Mouse (Mus musculus): ENCODE results near the gene Ccni. TPM values are rescaled to one million over a fixed set of nuclear protein-coding genes. Genes with fewer than 3 reads are reported as not detected.

Gene Ccni
- polyA plus RNA-seq, 1 experiment, result 214 TPM

DNA sequence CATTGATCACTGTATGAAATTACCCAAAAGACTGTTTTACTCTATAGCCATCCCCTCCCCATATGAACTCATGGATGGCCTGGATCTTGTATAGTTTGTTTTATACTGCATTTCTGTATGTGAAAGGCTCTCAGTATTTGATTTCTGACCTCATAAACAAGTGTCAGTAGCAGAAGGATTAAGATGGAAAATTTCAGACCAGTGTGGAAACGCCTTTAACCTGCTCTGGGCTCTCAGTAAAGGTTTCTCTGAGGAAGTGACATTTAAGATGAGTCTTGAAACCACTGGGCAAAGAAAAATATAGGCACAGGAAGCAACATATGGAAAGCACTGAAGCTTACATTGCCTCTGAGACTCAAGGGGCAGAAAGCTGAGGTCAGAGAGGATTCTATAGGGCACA lies 1.3 kb upstream of the Ccni start:
- Histone ChIP-seq H3K27ac (ENCODE audit: insufficient read depth, low read length) (no peak overlapping the region), H3K4me3 (ENCODE audit: low read depth, low read length) (no peak overlapping the region), H3K36me3 (ENCODE audit: control insufficient read depth, insufficient read depth, low read length, poor library complexity, severe bottlenecking) (no peaks in the 10 kb centered on the region), H3K27me3 (ENCODE audit: control insufficient read depth, insufficient read depth, low read length, poor library complexity, severe bottlenecking) (no peaks in the 10 kb centered on the region), H3K9me3 (replicated peaks; ENCODE audit: control insufficient read depth, insufficient read depth, low read length, poor library complexity, severe bottlenecking) (no peaks in the 10 kb centered on the region), H3K4me1 (ENCODE audit: control insufficient read depth, insufficient read depth, low read length) (no peaks in the 10 kb centered on the region), H3K9ac (ENCODE audit: low read depth, poor library complexity, severe bottlenecking) (no peak overlapping the region)
- TF ChIP-seq CTCF (IDR thresholded peaks at IDR 0.05; ENCODE audit: low read depth, low read length) (no peak), POLR2A (IDR thresholded peaks at IDR 0.05; ENCODE audit: insufficient read depth, low read length) (no peak), EP300 (IDR thresholded peaks at IDR 0.05; ENCODE audit: insufficient read depth, low read depth, low read length) (no peak)

DNA sequence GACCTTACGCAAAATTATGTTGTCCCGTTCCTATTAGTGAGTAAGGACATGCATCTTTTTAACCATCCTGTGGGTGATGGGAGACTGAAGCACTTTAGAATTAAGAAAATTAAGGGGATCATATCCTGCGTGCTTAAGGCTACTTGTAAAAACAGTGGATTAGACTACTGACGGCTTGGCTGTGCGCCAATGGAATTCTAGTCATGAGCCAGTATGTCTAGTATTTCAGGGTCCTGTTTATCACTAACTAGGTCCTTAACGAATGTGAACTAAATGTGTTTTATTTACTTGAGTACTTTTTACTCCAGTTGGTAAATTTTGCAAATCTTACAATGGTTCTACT lies 682 bp upstream of the Ccni start:
- H3K27ac ChIP-seq (ENCODE audit: insufficient read depth, low read length), result 0 out of 2 replicates have a peak overlapping the region, but pooled peaks have one; percentile 49

DNA sequence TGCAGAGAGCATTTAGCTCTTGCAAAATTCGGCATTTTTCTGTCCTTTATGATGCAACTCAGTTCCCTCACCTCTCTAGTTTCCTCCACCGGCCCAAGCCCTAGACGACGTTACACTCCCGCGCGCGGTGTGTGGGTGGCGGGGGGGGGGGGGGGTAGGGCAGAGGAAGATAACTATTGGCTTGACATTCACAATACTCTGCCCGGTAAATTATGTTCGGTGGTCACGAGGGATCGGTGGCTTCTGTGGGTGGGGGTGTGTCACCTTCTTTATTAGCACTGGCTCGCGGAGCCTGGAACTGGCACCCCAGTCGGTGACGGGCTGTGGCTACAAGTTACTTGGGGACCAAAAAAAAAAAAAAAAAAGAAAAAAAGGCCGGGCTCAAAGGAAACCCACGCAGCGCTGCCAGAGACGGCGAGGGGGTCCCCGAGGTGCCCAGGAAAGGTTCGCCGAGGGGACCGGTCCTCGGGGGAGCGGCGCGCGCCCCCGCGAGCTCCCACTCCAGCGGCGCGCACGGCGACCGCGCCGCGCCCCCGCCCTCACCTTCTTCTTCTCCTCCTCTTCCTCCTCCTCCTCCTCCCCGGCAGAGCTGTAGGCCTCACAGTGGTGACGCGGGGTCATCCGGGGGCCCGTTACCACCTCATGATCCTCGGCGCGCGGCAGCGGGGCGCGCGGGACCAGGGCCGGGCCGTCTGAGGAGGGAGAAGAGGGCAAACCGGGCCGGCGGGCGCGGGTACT lies 755 bp downstream of the Ccni start:
- H3K9ac ChIP-seq (ENCODE audit: low read depth, poor library complexity, severe bottlenecking), result peak overlapping the region; percentile 98
- no peak for TF ChIP-seq POLR2A (IDR thresholded peaks at IDR 0.05; ENCODE audit: insufficient read depth, low read length)
- TF ChIP-seq EP300 (IDR thresholded peaks at IDR 0.05; ENCODE audit: insufficient read depth, low read depth, low read length), result no peak
- no peak for TF ChIP-seq CTCF (IDR thresholded peaks at IDR 0.05; ENCODE audit: low read depth, low read length)
- H3K27ac ChIP-seq (ENCODE audit: insufficient read depth, low read length), result no peak overlapping the region

More for the DNA sequence above, 682 bp upstream of the Ccni start:
- Histone ChIP-seq H3K27me3 (ENCODE audit: control insufficient read depth, insufficient read depth, low read length, poor library complexity, severe bottlenecking) (no peaks in the 10 kb centered on the region), H3K9me3 (replicated peaks; ENCODE audit: control insufficient read depth, insufficient read depth, low read length, poor library complexity, severe bottlenecking) (no peaks in the 10 kb centered on the region), H3K36me3 (ENCODE audit: control insufficient read depth, insufficient read depth, low read length, poor library complexity, severe bottlenecking) (peaks cover 3% of the 10 kb centered on the region), H3K9ac (ENCODE audit: low read depth, poor library complexity, severe bottlenecking) (peak overlapping the region; percentile 98), H3K4me3 (ENCODE audit: low read depth, low read length) (peak overlapping the region; percentile 47; the same call in 1 of the 2 replicates), H3K4me1 (ENCODE audit: control insufficient read depth, insufficient read depth, low read length) (no peaks in the 10 kb centered on the region)
- TF ChIP-seq CTCF (IDR thresholded peaks at IDR 0.05; ENCODE audit: low read depth, low read length), result no peak
- TF ChIP-seq EP300 (IDR thresholded peaks at IDR 0.05; ENCODE audit: insufficient read depth, low read depth, low read length), result no peak
- TF ChIP-seq POLR2A (IDR thresholded peaks at IDR 0.05; ENCODE audit: insufficient read depth, low read length), result no peak

DNA sequence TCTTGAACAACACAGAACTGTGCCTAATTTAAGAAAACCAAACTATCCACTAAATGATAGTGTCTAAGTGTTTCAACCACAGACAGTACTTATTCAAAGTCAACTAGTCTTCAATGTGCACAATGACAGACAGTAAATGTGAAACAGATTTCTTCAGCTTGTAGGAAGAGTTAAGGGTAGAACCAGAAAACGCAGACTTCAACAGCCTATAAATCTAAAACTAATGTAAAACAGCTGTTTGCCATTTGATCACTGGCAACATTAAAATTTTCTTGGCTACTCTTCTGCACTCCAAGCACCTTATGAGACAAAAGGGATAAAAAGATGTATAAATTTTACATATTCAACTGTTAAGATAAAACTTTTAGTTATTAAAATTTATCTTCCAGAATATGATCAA lies 5.1 kb downstream of the Ccni start:
- peaks cover 32% of the 10 kb centered on the region for H3K36me3 ChIP-seq (ENCODE audit: control insufficient read depth, insufficient read depth, low read length, poor library complexity, severe bottlenecking)
- H3K4me1 ChIP-seq (ENCODE audit: control insufficient read depth, insufficient read depth, low read length), result no peaks in the 10 kb centered on the region
- no peak overlapping the region for H3K27ac ChIP-seq (ENCODE audit: insufficient read depth, low read length)
- H3K27me3 ChIP-seq (ENCODE audit: control insufficient read depth, insufficient read depth, low read length, poor library complexity, severe bottlenecking), result no peaks in the 10 kb centered on the region
- TF ChIP-seq POLR2A (IDR thresholded peaks at IDR 0.05; ENCODE audit: insufficient read depth, low read length) (no peak), CTCF (IDR thresholded peaks at IDR 0.05; ENCODE audit: low read depth, low read length) (no peak)
- H3K9me3 ChIP-seq (replicated peaks; ENCODE audit: control insufficient read depth, insufficient read depth, low read length, poor library complexity, severe bottlenecking), result no peaks in the 10 kb centered on the region
- H3K9ac ChIP-seq (ENCODE audit: low read depth, poor library complexity, severe bottlenecking), result no peak overlapping the region
- H3K4me3 ChIP-seq (ENCODE audit: low read depth, low read length), result no peak overlapping the region

More for the DNA sequence above, 755 bp downstream of the Ccni start:
- H3K4me3 ChIP-seq (ENCODE audit: low read depth, low read length), result peak overlapping the region; percentile 98
- H3K27me3 ChIP-seq (ENCODE audit: control insufficient read depth, insufficient read depth, low read length, poor library complexity, severe bottlenecking), result no peaks in the 10 kb centered on the region
- no peaks in the 10 kb centered on the region for H3K9me3 ChIP-seq (replicated peaks; ENCODE audit: control insufficient read depth, insufficient read depth, low read length, poor library complexity, severe bottlenecking)
- H3K36me3 ChIP-seq (ENCODE audit: control insufficient read depth, insufficient read depth, low read length, poor library complexity, severe bottlenecking), result peaks cover 14% of the 10 kb centered on the region
- H3K4me1 ChIP-seq (ENCODE audit: control insufficient read depth, insufficient read depth, low read length), result no peaks in the 10 kb centered on the region

DNA sequence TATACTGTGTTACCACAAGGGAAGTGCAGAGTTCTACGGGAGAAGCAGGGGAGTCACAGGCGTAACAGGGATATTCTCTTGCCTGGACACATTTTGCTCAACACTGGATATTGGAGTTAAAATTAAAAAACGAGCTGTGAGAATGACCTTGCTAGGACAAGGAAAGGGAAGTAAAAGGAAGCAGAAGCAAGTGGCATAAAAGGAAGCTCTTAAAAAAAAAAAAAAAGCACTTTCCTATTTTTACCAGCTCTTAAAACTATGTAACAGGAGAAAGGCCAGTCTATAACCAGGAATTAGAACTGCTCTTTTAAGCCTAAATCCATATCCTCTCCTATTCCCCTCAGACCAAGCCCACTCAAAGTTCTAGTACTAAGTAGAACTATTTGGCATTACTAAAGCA lies 8.1 kb downstream of the Ccni start:
- Histone ChIP-seq H3K36me3 (ENCODE audit: control insufficient read depth, insufficient read depth, low read length, poor library complexity, severe bottlenecking) (peaks cover 34% of the 10 kb centered on the region), H3K9me3 (replicated peaks; ENCODE audit: control insufficient read depth, insufficient read depth, low read length, poor library complexity, severe bottlenecking) (no peaks in the 10 kb centered on the region)

DNA sequence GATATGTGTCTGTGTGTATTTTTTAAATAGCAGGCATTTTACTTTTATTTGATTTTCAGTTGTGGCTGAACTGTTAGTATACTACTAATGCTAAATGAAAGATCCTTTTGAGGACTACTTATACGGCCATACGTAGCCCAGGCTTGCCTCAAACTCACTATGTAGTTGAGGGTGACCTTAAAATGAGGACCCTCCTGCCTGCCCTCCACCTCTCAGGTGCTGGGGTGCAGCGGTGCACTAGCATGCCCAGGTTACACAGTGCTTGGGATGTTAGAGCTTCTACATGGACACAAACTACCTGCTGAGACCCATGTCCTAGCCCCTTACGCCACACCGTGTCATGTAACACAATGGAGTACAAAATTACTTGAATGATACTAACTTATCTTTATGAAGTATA lies 15.9 kb downstream of the Ccni start:
- no peak for TF ChIP-seq POLR2A (IDR thresholded peaks at IDR 0.05; ENCODE audit: insufficient read depth, low read length)
- TF ChIP-seq EP300 (IDR thresholded peaks at IDR 0.05; ENCODE audit: insufficient read depth, low read depth, low read length), result no peak
- no peak for TF ChIP-seq CTCF (IDR thresholded peaks at IDR 0.05; ENCODE audit: low read depth, low read length)
- H3K27ac ChIP-seq (ENCODE audit: insufficient read depth, low read length), result no peak overlapping the region
- no peak overlapping the region for H3K4me3 ChIP-seq (ENCODE audit: low read depth, low read length)
- peaks cover 36% of the 10 kb centered on the region for H3K36me3 ChIP-seq (ENCODE audit: control insufficient read depth, insufficient read depth, low read length, poor library complexity, severe bottlenecking)
- H3K27me3 ChIP-seq (ENCODE audit: control insufficient read depth, insufficient read depth, low read length, poor library complexity, severe bottlenecking), result no peaks in the 10 kb centered on the region
- no peak overlapping the region for H3K9ac ChIP-seq (ENCODE audit: low read depth, poor library complexity, severe bottlenecking)
- H3K4me1 ChIP-seq (ENCODE audit: control insufficient read depth, insufficient read depth, low read length), result no peaks in the 10 kb centered on the region
- no peaks in the 10 kb centered on the region for H3K9me3 ChIP-seq (replicated peaks; ENCODE audit: control insufficient read depth, insufficient read depth, low read length, poor library complexity, severe bottlenecking)

More for the DNA sequence above, 8.1 kb downstream of the Ccni start:
- no peak overlapping the region for H3K9ac ChIP-seq (ENCODE audit: low read depth, poor library complexity, severe bottlenecking)
- TF ChIP-seq EP300 (IDR thresholded peaks at IDR 0.05; ENCODE audit: insufficient read depth, low read depth, low read length) (no peak), CTCF (IDR thresholded peaks at IDR 0.05; ENCODE audit: low read depth, low read length) (no peak)
- H3K27ac ChIP-seq (ENCODE audit: insufficient read depth, low read length), result no peak overlapping the region
- no peaks in the 10 kb centered on the region for H3K4me1 ChIP-seq (ENCODE audit: control insufficient read depth, insufficient read depth, low read length)
- no peak overlapping the region for H3K4me3 ChIP-seq (ENCODE audit: low read depth, low read length)
- H3K27me3 ChIP-seq (ENCODE audit: control insufficient read depth, insufficient read depth, low read length, poor library complexity, severe bottlenecking), result no peaks in the 10 kb centered on the region
